Mouse (Mus musculus): ENCODE measurements around the gene Smurf1.

DNA sequence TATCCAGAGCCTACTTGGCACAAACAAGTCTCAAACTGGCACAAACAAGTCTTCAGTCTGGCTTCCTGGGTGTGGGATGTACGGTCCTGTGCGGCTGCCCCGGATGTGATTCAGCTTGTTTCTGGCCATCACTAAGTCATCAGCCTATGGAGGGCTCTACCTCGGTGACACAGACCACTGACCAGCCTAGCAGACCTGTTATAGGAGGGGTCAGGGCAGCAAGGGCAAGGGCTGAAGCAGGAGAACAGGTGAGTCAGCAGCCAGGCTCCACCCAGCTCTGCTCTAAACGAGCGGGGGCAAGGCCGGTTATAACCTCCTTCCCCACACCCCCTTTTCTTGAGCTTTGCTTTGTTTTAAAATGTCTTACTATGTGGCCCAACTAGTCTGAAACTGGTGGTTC, 11.2 kb downstream of the Smurf1 start:
- TF ChIP-seq POLR2A (IDR thresholded peaks at IDR 0.05; ENCODE audit: low read depth, low read length), result no peak
- no peak for TF ChIP-seq CTCF (IDR thresholded peaks at IDR 0.05; ENCODE audit: extremely low read depth, insufficient read length, insufficient replicate concordance, low read depth, low read length)
